9 mouse cellular contexts compared by ENCODE assay signal in the genomic region with DNA sequence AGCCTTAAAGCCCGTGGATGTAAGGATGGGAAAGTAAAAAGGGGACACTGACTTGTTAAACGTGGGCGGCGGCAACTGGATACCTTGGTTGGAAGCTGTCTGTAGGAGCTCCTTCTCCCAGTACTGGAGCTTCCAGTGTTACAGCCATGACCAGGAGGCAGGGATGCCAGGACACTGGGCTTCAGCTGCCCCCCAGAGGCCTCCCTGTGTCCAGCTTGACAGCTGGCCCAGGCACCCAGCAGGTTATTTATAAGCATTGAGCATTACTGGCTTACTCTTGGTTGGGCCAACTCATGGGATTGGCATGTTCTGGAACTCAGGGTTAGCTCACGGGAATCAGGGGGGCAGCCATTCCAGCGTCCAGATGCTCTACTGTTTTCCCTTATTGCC. TPM values are rescaled to one million over a fixed set of nuclear protein-coding genes. Genes with fewer than 3 reads are reported as not detected.
A peak's percentile ranks its signal among the peaks of the same experiment; 100 is the strongest.
DNase-seq lines count a peak whose midpoint lies in the region; ATAC-seq and TF ChIP-seq lines count a peak whose summit lies in the region.
"Had no signal": no experiment of that assay in that cellular context is flagged by ENCODE, and none has a peak within 500 bp of the region (broad histone marks: within the 10 kb centered on the region; RNA-seq: fewer than 3 reads in every experiment).

No protein-coding gene starts in this region.

- H3K9me3 ChIP-seq in kidney, embryonic 14.5 days (ENCODE audit: control insufficient read depth, low read length): no peaks in the 10 kb centered on the region

- H3K27ac ChIP-seq in layer of hippocampus, adult 2 months: no peak overlapping the region
- H3K27ac ChIP-seq in kidney, embryonic 14.5 days (ENCODE audit: low read depth, low read length): no peak overlapping the region

- TF ChIP-seq CTCF in layer of hippocampus, adult 2 months (conservative IDR thresholded peaks at IDR 0.05): no peak

- WGBS in kidney, embryonic 14.5 days: 17% methylated on average over 6 of the region's 6 CpGs

- H3K4me1 ChIP-seq in kidney, embryonic 14.5 days (ENCODE audit: control insufficient read depth, insufficient read depth, low read length): peaks cover 6% of the 10 kb centered on the region; the same call in 1 of the 2 replicates

- H3K4me2 ChIP-seq in kidney, embryonic 14.5 days (replicated peaks; ENCODE audit: low read depth, low read length): peak overlapping the region; percentile 89

- no peak for DNase-seq in layer of hippocampus, adult 2 months (ENCODE audit: low spot score in 2 of 2)
- no peak for DNase-seq in layer of hippocampus, postnatal 36 days
- DNase-seq in heart, adult 9 months (ENCODE audit: low spot score in 2 of 2): peak; percentile 75 to 78
- peak; percentile 56 for DNase-seq in lung, postnatal 25 days (ENCODE audit: low spot score)
- no peak for DNase-seq in cerebellum, postnatal 25 days
- no peak for DNase-seq in thymus, postnatal 10 days (ENCODE audit: low spot score in 2 of 2)
- no peak for DNase-seq in layer of hippocampus, adult 9-10 months (ENCODE audit: low spot score)

- no peak overlapping the region for H3K9ac ChIP-seq in kidney, embryonic 14.5 days (ENCODE audit: low read depth, low read length)

- peak; percentile 21; the same call in 1 of the 2 replicates for ATAC-seq in kidney, embryonic 14.5 days (ENCODE audit: low FRiP score, low TSS enrichment)

- H3K36me3 ChIP-seq in kidney, embryonic 14.5 days (ENCODE audit: control insufficient read depth, insufficient read depth, low read length): no peaks in the 10 kb centered on the region

- H3K27me3 ChIP-seq in kidney, embryonic 14.5 days (ENCODE audit: control insufficient read depth, insufficient read depth, low read length): peaks cover 11% of the 10 kb centered on the region

- H3K4me3 ChIP-seq in layer of hippocampus, adult 2 months: peak overlapping the region; percentile 50
- H3K4me3 ChIP-seq in kidney, embryonic 14.5 days (ENCODE audit: low read length): peak overlapping the region; percentile 44

RNA-seq across cellular contexts. Expression of a gene that starts 0.6 kb away (rescaled TPM):
- total RNA-seq in layer of hippocampus, adult 2 months (2021): 1 to 10 TPM; 2.0 to 3.1 TPM
- 1 to 10 TPM; 2.3 to 3.4 TPM for total RNA-seq in layer of hippocampus, postnatal 36 days (2021)
- 0.34 TPM in 1 of 2 replicates, not detected in the other for polyA plus RNA-seq in kidney, embryonic 14.5 days (2014; fragmentation: Nextera tagmentation; extraction: Ambion mirVana)
- total RNA-seq: hematopoietic stem cell, adult 5-6 weeks had no signal

RNA-seq across cellular contexts. Expression of a gene that starts 16.0 kb away (rescaled TPM):
- 10 to 100 TPM; 44.6 to 47.5 TPM for total RNA-seq in layer of hippocampus, adult 2 months (2021)
- 10 to 100 TPM; 51.5 to 59.7 TPM for total RNA-seq in layer of hippocampus, postnatal 36 days (2021)
- polyA plus RNA-seq in kidney, embryonic 14.5 days (2014; fragmentation: Nextera tagmentation; extraction: Ambion mirVana): 134 and 156 TPM in 2 replicates

RNA-seq across cellular contexts. Expression of a gene that starts 16.1 kb away (rescaled TPM):
- 1 to 10 TPM; 9.2 TPM for total RNA-seq in layer of hippocampus, adult 2 months (2021)
- total RNA-seq in layer of hippocampus, postnatal 36 days (2021): 10 to 100 TPM; 10.9 to 11.2 TPM
- polyA plus RNA-seq in kidney, embryonic 14.5 days (2014; fragmentation: Nextera tagmentation; extraction: Ambion mirVana): 195 and 209 TPM in 2 replicates

RNA-seq across cellular contexts. Expression of a gene that starts 22.7 kb away (rescaled TPM):
- total RNA-seq in layer of hippocampus, adult 2 months (2021): under 1 TPM; 0.33 to 0.44 TPM
- total RNA-seq in layer of hippocampus, postnatal 36 days (2021): under 1 TPM; 0.23 to 0.32 TPM
- polyA plus RNA-seq in kidney, embryonic 14.5 days (2014; fragmentation: Nextera tagmentation; extraction: Ambion mirVana): 14.5 and 19.5 TPM in 2 replicates

RNA-seq across cellular contexts. Expression of a gene that starts 38.0 kb away (rescaled TPM):
- total RNA-seq in layer of hippocampus, adult 2 months (2021): 10 to 100 TPM; 20.1 to 23.2 TPM
- total RNA-seq in layer of hippocampus, postnatal 36 days (2021): 10 to 100 TPM; 21.2 to 24.8 TPM
- 15.3 and 19.5 TPM in 2 replicates for polyA plus RNA-seq in kidney, embryonic 14.5 days (2014; fragmentation: Nextera tagmentation; extraction: Ambion mirVana)

Comparison
In these comparisons a context has a peak if more than half of its experiments do, and no peak if none do; other contexts are left out.
1. DNase-seq: peak in heart, adult 9 months (2 of 2) and lung, postnatal 25 days (single experiment); none in layer of hippocampus, adult 2 months (0 of 2), layer of hippocampus, postnatal 36 days (0 of 2), cerebellum, postnatal 25 days (0 of 2), thymus, postnatal 10 days (0 of 2) and layer of hippocampus, adult 9-10 months (single experiment).